Mouse (Mus musculus) kidney, adult 2 months (tissue): ENCODE measurements around the gene Primpol. TPM values are rescaled to one million over a fixed set of nuclear protein-coding genes. Genes with fewer than 3 reads are reported as not detected.
A peak's percentile ranks its signal among the peaks of the same experiment; 100 is the strongest.

Source experiments
- DNase-seq: peaks from one replicate; pipeline ENCODE4 v3.0.0; 2021
- H3K27ac ChIP-seq: fragments of 200-500 bp; 2 replicates; pipeline ENCODE4 v1.5.1; 2012; ENCODE audit warnings: low read depth, low read length, control low read depth, inconsistent platforms; ENCODE audit not compliant: insufficient read depth
- H3K27me3 ChIP-seq: fragments of 200-500 bp; replicated peaks from 2 replicates; pipeline ENCODE4 v1.6.1; 2012; ENCODE audit warnings: mild to moderate bottlenecking, moderate library complexity, low read length, inconsistent platforms; ENCODE audit not compliant: control insufficient read depth, insufficient read depth
- H3K36me3 ChIP-seq: fragments of 200-500 bp; 2 replicates; pipeline ENCODE4 v1.6.1; 2012; ENCODE audit warnings: mild to moderate bottlenecking, moderate library complexity, low read length, inconsistent platforms; ENCODE audit not compliant: control insufficient read depth, insufficient read depth
- H3K4me1 ChIP-seq: fragments of 200-500 bp; 2 replicates; pipeline ENCODE4 v1.6.1; 2011; ENCODE audit warnings: low read length; ENCODE audit not compliant: control insufficient read depth, insufficient read depth
- H3K4me3 ChIP-seq: fragments of 200-500 bp; 2 replicates; pipeline ENCODE4 v1.5.1; 2011; ENCODE audit warnings: mild to moderate bottlenecking, low read depth, low read length, control low read depth; ENCODE audit not compliant: insufficient read depth
- CTCF ChIP-seq: fragments of 200-500 bp; conservative IDR thresholded peaks from 2 replicates; pipeline ENCODE4 v1.5.1; 2011; ENCODE audit warnings: low read depth, mild to moderate bottlenecking, control low read depth, low read length, moderate library complexity, mixed read lengths; ENCODE audit not compliant: insufficient read depth, insufficient read length
- POLR2A ChIP-seq: fragments of 200-500 bp; IDR thresholded peaks from one replicate; pipeline ENCODE4 v1.6.1; 2011; ENCODE audit warnings: low read depth, low read length, control low read depth
- WGBS: fragments of 180-500 bp; shearing (Covaris S2); methylation state at CpG from one replicate; pipeline ENCODE4 v1.1.7; 2018; 5-methylcytosine and 5-hydroxymethylcytosine counted together
- polyA plus RNA-seq: library from polyadenylated mRNA; depleted of rRNA; stranded (reverse); fragments of >200 nt; gene quantifications from 2 replicates; pipeline ENCODE4 v1.2.3, GENCODE M21; 2012; rRNA removed

The Primpol gene
- 1.1 and 1.4 TPM in 2 replicates for polyA plus RNA-seq

- DNase-seq = peak; percentile 98
- Histone ChIP-seq H3K27me3 (no peaks in the 10 kb centered on the region), H3K4me3 (peak within 1 kb of the TSS; percentile 68), H3K27ac (peak within 1 kb of the TSS; percentile 11; the same call in 1 of the 2 replicates), H3K36me3 (no peaks in the 10 kb centered on the region), H3K4me1 (peaks cover 22% of the 10 kb centered on the region)
- TF ChIP-seq POLR2A = peak; percentile 98
- TF ChIP-seq CTCF = no peak
- under 1% methylated on average over 54 of the region's 54 CpGs for WGBS
Observed at GRCm38 (mm10) chr8:46616879-46617689, at the start of gene Primpol, which contains the start of gene Casp3. Primpol (minus strand) TSS chr8:46617212. Casp3 (plus strand) TSS chr8:46617291.

GRCm38 (mm10) chr8:46655919-46656318, 38.9 kb upstream of the Primpol start:
- WGBS = 67% methylated on average over 2 of the region's 2 CpGs
- H3K27ac ChIP-seq = no peak overlapping the region
- no peak for DNase-seq
- H3K4me3 ChIP-seq = no peak overlapping the region
- no peaks in the 10 kb centered on the region for H3K36me3 ChIP-seq
- 0 out of 2 replicates have a peak, but pooled peaks cover 2% of the 10 kb centered on the region for H3K4me1 ChIP-seq
- H3K27me3 ChIP-seq = no peaks in the 10 kb centered on the region
- TF ChIP-seq POLR2A (no peak), CTCF (no peak)

GRCm38 (mm10) chr8:46651872-46652271, 34.9 kb upstream of the Primpol start:
- 22% methylated on average over 9 of the region's 9 CpGs for WGBS
- Histone ChIP-seq H3K4me3 (no peak overlapping the region), H3K27me3 (no peaks in the 10 kb centered on the region), H3K4me1 (0 out of 2 replicates have a peak, but pooled peaks cover 2% of the 10 kb centered on the region), H3K27ac (no peak overlapping the region), H3K36me3 (no peaks in the 10 kb centered on the region)
- DNase-seq = peak; percentile 71
- TF ChIP-seq CTCF (no peak), POLR2A (no peak)

GRCm38 (mm10) chr8:46648421-46648820, 31.4 kb upstream of the Primpol start:
- 0 out of 2 replicates have a peak, but pooled peaks cover 2% of the 10 kb centered on the region for H3K4me1 ChIP-seq
- no peak for TF ChIP-seq POLR2A
- WGBS = 52% methylated on average over 4 of the region's 4 CpGs
- no peak overlapping the region for H3K4me3 ChIP-seq
- no peaks in the 10 kb centered on the region for H3K27me3 ChIP-seq
- H3K27ac ChIP-seq = 0 out of 2 replicates have a peak overlapping the region, but pooled peaks have one; percentile 69
- DNase-seq = peak; percentile 81
- H3K36me3 ChIP-seq = no peaks in the 10 kb centered on the region

- 0 out of 2 replicates have a peak, but pooled peaks cover 4% of the 10 kb centered on the region for H3K4me1 ChIP-seq
Observed at GRCm38 (mm10) chr8:46641272-46641671, 24.3 kb upstream of the Primpol start.

GRCm38 (mm10) chr8:46639852-46640251, 22.8 kb upstream of the Primpol start:
- 0 out of 2 replicates have a peak, but pooled peaks cover 4% of the 10 kb centered on the region for H3K4me1 ChIP-seq
- DNase-seq = no peak
- TF ChIP-seq CTCF = no peak
- TF ChIP-seq POLR2A = no peak
- H3K27me3 ChIP-seq = no peaks in the 10 kb centered on the region
- no peak overlapping the region for H3K4me3 ChIP-seq
- 62% methylated on average over 5 of the region's 5 CpGs for WGBS
- peaks cover 5% of the 10 kb centered on the region for H3K36me3 ChIP-seq
- peak overlapping the region; percentile 8; the same call in 1 of the 2 replicates for H3K27ac ChIP-seq

More at GRCm38 (mm10) chr8:46641272-46641671, 24.3 kb upstream of the Primpol start:
- Histone ChIP-seq H3K27ac (no peak overlapping the region), H3K36me3 (peaks cover 2% of the 10 kb centered on the region), H3K4me3 (no peak overlapping the region), H3K27me3 (no peaks in the 10 kb centered on the region)
- no peak for DNase-seq
- 90% methylated on average over 5 of the region's 5 CpGs for WGBS
- TF ChIP-seq POLR2A (no peak), CTCF (no peak)

GRCm38 (mm10) chr8:46639010-46639571, 22.1 kb upstream of the Primpol start:
- peaks cover 7% of the 10 kb centered on the region for H3K36me3 ChIP-seq
- H3K4me1 ChIP-seq = 0 out of 2 replicates have a peak, but pooled peaks cover 4% of the 10 kb centered on the region
- 16% methylated on average over 6 of the region's 6 CpGs for WGBS
- H3K27ac ChIP-seq = no peak overlapping the region
- DNase-seq = peak; percentile 72
- H3K4me3 ChIP-seq = no peak overlapping the region
- TF ChIP-seq CTCF = no peak
- no peak for TF ChIP-seq POLR2A
- no peaks in the 10 kb centered on the region for H3K27me3 ChIP-seq
